In the genomic region with DNA sequence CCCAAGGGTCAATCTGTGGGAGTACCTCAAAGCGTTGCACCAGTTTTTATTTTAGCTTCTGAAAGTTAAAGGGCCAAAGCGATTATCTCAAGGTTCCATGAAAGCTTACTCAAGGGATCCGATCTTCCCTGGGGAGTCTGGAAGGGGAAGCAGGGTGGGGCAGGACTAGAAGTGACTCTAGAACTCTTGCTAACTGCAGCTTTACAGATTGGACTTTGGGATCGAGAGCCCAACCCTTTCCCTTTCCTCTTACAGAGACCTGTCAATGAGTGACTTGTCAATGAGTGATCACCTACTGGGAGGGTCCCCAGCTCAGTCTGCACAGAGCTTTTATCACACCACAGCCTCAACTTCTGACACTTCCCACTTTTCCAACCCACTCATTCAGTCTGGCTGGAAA, we compare ENCODE assay signal across 14 mouse cellular contexts. TPM values are rescaled to one million over a fixed set of nuclear protein-coding genes. Genes with fewer than 3 reads are reported as not detected.
A peak's percentile ranks its signal among the peaks of the same experiment; 100 is the strongest.
DNase-seq lines count a peak whose midpoint lies in the region; ATAC-seq and TF ChIP-seq lines count a peak whose summit lies in the region.
"Had no signal": no experiment of that assay in that cellular context is flagged by ENCODE, and none has a peak within 500 bp of the region (broad histone marks: within the 10 kb centered on the region; RNA-seq: fewer than 3 reads in every experiment).

No protein-coding gene starts in this region.

- TF ChIP-seq POLR2A in lung, adult 2 months (IDR thresholded peaks at IDR 0.05; ENCODE audit: borderline replicate concordance, extremely low read depth, low read depth, low read length) = no peak

- peak overlapping the region; percentile 43; the same call in 1 of the 2 replicates for H3K27ac ChIP-seq in stomach, embryonic 16.5 days (ENCODE audit: low read length)
- no peak overlapping the region for H3K27ac ChIP-seq in hindbrain, embryonic 11.5 days (ENCODE audit: low read depth, low read length)
- H3K27ac ChIP-seq: hindbrain, embryonic 12.5 days had no signal

- H3K9me3 ChIP-seq in stomach, embryonic 16.5 days (replicated peaks; ENCODE audit: control insufficient read depth, low read length) = no peaks in the 10 kb centered on the region
- no peaks in the 10 kb centered on the region for H3K9me3 ChIP-seq in hindbrain, embryonic 11.5 days (ENCODE audit: control insufficient read depth, low read length)
- H3K9me3 ChIP-seq: hindbrain, embryonic 12.5 days had no signal

- no peak overlapping the region for H3K4me3 ChIP-seq in lung, adult 2 months (replicated peaks; ENCODE audit: extremely low read depth, low read depth, low read length)
- H3K4me3 ChIP-seq in stomach, embryonic 16.5 days (replicated peaks; ENCODE audit: low read length) = no peak overlapping the region
- H3K4me3 ChIP-seq in hindbrain, embryonic 11.5 days (ENCODE audit: low read depth, low read length) = no peak overlapping the region
- H3K4me3 ChIP-seq: hindbrain, embryonic 12.5 days; layer of hippocampus, adult 2 months had no signal

- no peaks in the 10 kb centered on the region for H3K27me3 ChIP-seq in stomach, embryonic 16.5 days (ENCODE audit: control insufficient read depth, insufficient read depth, low read length)
- H3K27me3 ChIP-seq in hindbrain, embryonic 11.5 days (ENCODE audit: control insufficient read depth, insufficient read depth, low read length) = no peaks in the 10 kb centered on the region
- H3K27me3 ChIP-seq: hindbrain, embryonic 12.5 days had no signal

- peaks cover 30% of the 10 kb centered on the region for H3K4me1 ChIP-seq in lung, adult 2 months (ENCODE audit: control insufficient read depth, insufficient read depth, low read length)
- H3K4me1 ChIP-seq in stomach, embryonic 16.5 days (ENCODE audit: control insufficient read depth, insufficient read depth, low read length) = no peaks in the 10 kb centered on the region; the same call in 1 of the 2 replicates
- H3K4me1 ChIP-seq in hindbrain, embryonic 11.5 days (replicated peaks; ENCODE audit: control insufficient read depth, insufficient read depth, low read length) = no peaks in the 10 kb centered on the region

- 35% methylated on average over 4 of the region's 4 CpGs for WGBS in lung, adult 2 months
- 40% methylated on average over 4 of the region's 4 CpGs for WGBS in stomach, embryonic 16.5 days
- WGBS in hindbrain, embryonic 11.5 days = 66% methylated on average over 4 of the region's 4 CpGs

- peak; percentile 26 for DNase-seq in adrenal gland, postnatal 10 days
- DNase-seq in adrenal gland, postnatal 25 days = no peak
- DNase-seq in lung, adult 18-20 months = peak; percentile 41 to 53
- DNase-seq in lung, adult 2 months = no peak
- DNase-seq in kidney, postnatal 36 days = peak; percentile 56 to 70
- DNase-seq in cerebellum, adult 9-11 months = no peak
- no peak for DNase-seq in hindbrain, embryonic 11.5 days (ENCODE audit: low spot score)
- DNase-seq: adrenal gland, postnatal 14 days; forebrain, postnatal 0 days; midbrain, embryonic 14.5 days; thymus, adult 18-20 months had no signal

- no peak for TF ChIP-seq CTCF in lung, adult 2 months (IDR thresholded peaks at IDR 0.05; ENCODE audit: insufficient read depth, low read length)

- no peaks in the 10 kb centered on the region for H3K36me3 ChIP-seq in stomach, embryonic 16.5 days (ENCODE audit: control insufficient read depth, insufficient read depth, low read length)
- H3K36me3 ChIP-seq in hindbrain, embryonic 11.5 days (ENCODE audit: control insufficient read depth, insufficient read depth, low read length) = no peaks in the 10 kb centered on the region
- H3K36me3 ChIP-seq: hindbrain, embryonic 12.5 days had no signal

- no peak overlapping the region for H3K4me2 ChIP-seq in stomach, embryonic 16.5 days (ENCODE audit: low read depth, low read length)
- no peak overlapping the region for H3K4me2 ChIP-seq in hindbrain, embryonic 11.5 days (replicated peaks; ENCODE audit: low read depth, low read length)
- H3K4me2 ChIP-seq: hindbrain, embryonic 12.5 days had no signal

- H3K9ac ChIP-seq in stomach, embryonic 16.5 days (ENCODE audit: low read length) = no peak overlapping the region
- H3K9ac ChIP-seq in hindbrain, embryonic 11.5 days (ENCODE audit: low read depth, low read length) = no peak overlapping the region
- H3K9ac ChIP-seq: forebrain, postnatal 0 days; hindbrain, embryonic 12.5 days had no signal

- ATAC-seq in stomach, embryonic 16.5 days (ENCODE audit: insufficient read depth, low FRiP score) = 0 out of 2 replicates have a peak, but pooled peaks have one; percentile 27
- no peak for ATAC-seq in hindbrain, embryonic 11.5 days (ENCODE audit: low FRiP score)
- ATAC-seq: forebrain, postnatal 0 days had no signal

RNA-seq across cellular contexts. Expression of a gene that starts 7.6 kb away (rescaled TPM):
- 10 to 100 TPM; 37.7 to 39.7 TPM for total RNA-seq in adrenal gland, postnatal 10 days (2021)
- total RNA-seq in adrenal gland, postnatal 25 days (2021) = 40.3 and 42.4 TPM in 2 replicates
- polyA plus RNA-seq in lung, adult 2 months (2012; rRNA removed) = 23.6 and 29.7 TPM in 2 replicates
- polyA plus RNA-seq in stomach, embryonic 16.5 days (2015; fragmentation: Nextera tagmentation; extraction: Ambion mirVana) = 89.4 and 95.8 TPM in 2 replicates
- polyA plus RNA-seq in hindbrain, embryonic 11.5 days (2014; fragmentation: Nextera tagmentation; extraction: Ambion mirVana) = 30.8 and 31.8 TPM in 2 replicates

Comparison
In these comparisons a context has a peak if more than half of its experiments do, and no peak if none do; other contexts are left out.
1. DNase-seq: peak in adrenal gland, postnatal 10 days (single experiment), lung, adult 18-20 months (2 of 2) and kidney, postnatal 36 days (2 of 2); none in adrenal gland, postnatal 25 days (single experiment), lung, adult 2 months (single experiment), cerebellum, adult 9-11 months (single experiment) and hindbrain, embryonic 11.5 days (single experiment).